Mouse (Mus musculus) hindbrain, embryonic 10.5 days (tissue): ENCODE data around the gene Ccl17. TPM values are rescaled to one million over a fixed set of nuclear protein-coding genes. Genes with fewer than 3 reads are reported as not detected.
A peak's percentile ranks its signal among the peaks of the same experiment; 100 is the strongest.
"Not testable (repeated sequence)": the region's sequence is repeated elsewhere in the genome, so short reads cannot be mapped to it uniquely, and the experiment has no call there.

Experiments used
- DNase-seq: peaks from one replicate; pipeline ENCODE4 v3.0.0-alpha.2; 2017; ENCODE audit warnings: low spot score
- H3K27ac ChIP-seq: fragments of 300-500 bp; sonication (generic); 2 replicates; pipeline ENCODE4 v1.5.1; 2016; ENCODE audit warnings: mild to moderate bottlenecking, moderate library complexity
- H3K27me3 ChIP-seq: fragments of 300-500 bp; sonication (generic); 2 replicates; pipeline ENCODE4 v1.6.1; 2016; ENCODE audit warnings: mild to moderate bottlenecking; ENCODE audit not compliant: poor library complexity, insufficient read depth, severe bottlenecking
- H3K36me3 ChIP-seq: fragments of 300-500 bp; sonication (generic); 2 replicates; pipeline ENCODE4 v1.6.1; 2016; ENCODE audit warnings: mild to moderate bottlenecking, moderate library complexity
- H3K4me1 ChIP-seq: fragments of 300-500 bp; sonication (generic); replicated peaks from 2 replicates; pipeline ENCODE4 v1.6.1; 2016; ENCODE audit warnings: mild to moderate bottlenecking
- H3K4me3 ChIP-seq: fragments of 300-500 bp; sonication (generic); 2 replicates; pipeline ENCODE4 v1.5.1; 2016; ENCODE audit warnings: mild to moderate bottlenecking, moderate library complexity
- H3K9me3 ChIP-seq: fragments of 300-500 bp; sonication (generic); 2 replicates; pipeline ENCODE4 v1.6.1; 2016; ENCODE audit warnings: mild to moderate bottlenecking, moderate library complexity
- WGBS: fragments of 180-500 bp; shearing (Covaris S2); methylation state at CpG from one replicate; pipeline ENCODE4 v1.1.7; 2016; 5-methylcytosine and 5-hydroxymethylcytosine counted together
- polyA plus RNA-seq: library from polyadenylated mRNA; unstranded; fragments of >200 nt; fragmentation: Nextera tagmentation; extraction: Ambion mirVana; gene quantifications from 2 replicates; pipeline ENCODE4 v1.2.1, GENCODE M21; 2016

The Ccl17 gene
- polyA plus RNA-seq, 1 experiment from 2014 or later: not detected

DNA sequence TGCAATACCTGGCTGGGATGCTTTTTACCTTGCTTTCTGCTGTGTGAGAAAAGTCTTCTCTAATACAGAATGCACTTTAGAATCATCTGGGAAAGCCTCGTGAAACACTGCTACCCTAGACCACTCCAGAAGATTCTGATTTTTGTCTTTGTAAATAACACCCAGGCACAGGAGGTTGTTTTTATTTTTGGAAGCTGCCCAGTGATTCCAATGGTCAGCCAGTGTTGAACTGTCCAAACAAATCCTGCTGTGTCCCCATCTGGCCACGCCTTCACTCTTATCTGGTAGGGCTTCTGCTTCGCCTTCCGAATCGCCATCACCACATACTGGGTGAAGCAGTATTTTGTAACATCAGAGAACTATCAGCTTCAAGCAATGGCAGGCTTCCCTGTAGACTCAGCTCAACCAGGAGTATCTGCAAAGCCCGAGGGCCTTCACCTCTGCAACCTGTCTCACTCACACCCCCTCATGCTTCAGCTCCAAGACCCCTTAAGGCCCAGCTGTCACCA is 9.5 kb downstream of the Ccl17 start:
- Histone ChIP-seq H3K36me3 (peaks cover 48% of the 10 kb centered on the region), H3K27me3 (no peaks in the 10 kb centered on the region), H3K4me1 (peaks cover 6% of the 10 kb centered on the region), H3K4me3 (no peak overlapping the region), H3K9me3 (no peaks in the 10 kb centered on the region), H3K27ac (no peak overlapping the region)
- WGBS: 74% methylated on average over 6 of the region's 6 CpGs
- no peak for DNase-seq

DNA sequence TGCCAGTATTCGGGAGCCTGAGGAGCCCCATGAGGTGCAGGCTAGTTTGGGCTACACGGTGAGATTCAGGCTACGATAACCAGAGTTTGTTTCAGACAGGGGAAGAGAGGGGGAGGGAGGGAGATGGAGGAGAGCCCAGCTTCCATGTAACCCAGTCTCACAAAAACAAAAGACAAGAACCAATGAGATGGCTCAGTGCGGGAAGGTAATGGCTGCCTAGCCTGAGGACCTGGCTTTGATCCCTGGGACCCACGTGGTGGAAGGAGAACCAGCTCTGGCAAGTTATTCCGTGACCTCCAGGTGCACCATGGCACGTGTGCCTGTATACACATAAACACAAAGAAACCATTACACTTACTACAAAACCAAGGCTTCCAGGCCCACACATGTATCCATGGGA is 10.3 kb downstream of the Ccl17 start:
- 90% methylated on average over 7 of the region's 7 CpGs for WGBS
- H3K4me1 ChIP-seq: peaks cover 6% of the 10 kb centered on the region
- peaks cover 56% of the 10 kb centered on the region for H3K36me3 ChIP-seq
- H3K27me3 ChIP-seq: no peaks in the 10 kb centered on the region
- no peak for DNase-seq
- no peak overlapping the region for H3K27ac ChIP-seq
- H3K9me3 ChIP-seq: no peaks in the 10 kb centered on the region
- no peak overlapping the region for H3K4me3 ChIP-seq

DNA sequence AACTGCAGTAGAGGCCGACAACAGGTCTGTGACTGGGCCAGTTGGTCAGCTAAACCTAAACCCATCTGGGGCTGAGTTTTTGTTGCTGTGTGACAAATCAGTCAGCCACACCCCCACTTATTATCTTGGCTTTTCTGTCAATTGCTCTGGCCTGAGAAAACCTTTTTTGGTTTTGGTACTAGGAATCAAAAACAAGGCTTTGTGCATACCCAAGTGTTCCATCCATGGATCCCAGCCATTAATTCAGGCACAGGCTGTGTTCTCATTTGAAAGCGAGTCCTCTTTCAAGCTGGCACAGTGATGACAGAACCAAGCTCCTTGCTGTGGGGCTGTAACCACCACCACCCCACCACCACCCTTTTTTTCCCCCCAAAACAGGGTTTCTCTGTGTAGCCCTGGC is 11.1 kb downstream of the Ccl17 start:
- WGBS: 87% methylated on average over 2 of the region's 2 CpGs
- H3K4me3 ChIP-seq: no peak overlapping the region
- H3K36me3 ChIP-seq: peaks cover 65% of the 10 kb centered on the region
- H3K4me1 ChIP-seq: peaks cover 6% of the 10 kb centered on the region
- H3K27ac ChIP-seq: no peak overlapping the region
- H3K9me3 ChIP-seq: no peaks in the 10 kb centered on the region
- no peak for DNase-seq
- H3K27me3 ChIP-seq: no peaks in the 10 kb centered on the region

DNA sequence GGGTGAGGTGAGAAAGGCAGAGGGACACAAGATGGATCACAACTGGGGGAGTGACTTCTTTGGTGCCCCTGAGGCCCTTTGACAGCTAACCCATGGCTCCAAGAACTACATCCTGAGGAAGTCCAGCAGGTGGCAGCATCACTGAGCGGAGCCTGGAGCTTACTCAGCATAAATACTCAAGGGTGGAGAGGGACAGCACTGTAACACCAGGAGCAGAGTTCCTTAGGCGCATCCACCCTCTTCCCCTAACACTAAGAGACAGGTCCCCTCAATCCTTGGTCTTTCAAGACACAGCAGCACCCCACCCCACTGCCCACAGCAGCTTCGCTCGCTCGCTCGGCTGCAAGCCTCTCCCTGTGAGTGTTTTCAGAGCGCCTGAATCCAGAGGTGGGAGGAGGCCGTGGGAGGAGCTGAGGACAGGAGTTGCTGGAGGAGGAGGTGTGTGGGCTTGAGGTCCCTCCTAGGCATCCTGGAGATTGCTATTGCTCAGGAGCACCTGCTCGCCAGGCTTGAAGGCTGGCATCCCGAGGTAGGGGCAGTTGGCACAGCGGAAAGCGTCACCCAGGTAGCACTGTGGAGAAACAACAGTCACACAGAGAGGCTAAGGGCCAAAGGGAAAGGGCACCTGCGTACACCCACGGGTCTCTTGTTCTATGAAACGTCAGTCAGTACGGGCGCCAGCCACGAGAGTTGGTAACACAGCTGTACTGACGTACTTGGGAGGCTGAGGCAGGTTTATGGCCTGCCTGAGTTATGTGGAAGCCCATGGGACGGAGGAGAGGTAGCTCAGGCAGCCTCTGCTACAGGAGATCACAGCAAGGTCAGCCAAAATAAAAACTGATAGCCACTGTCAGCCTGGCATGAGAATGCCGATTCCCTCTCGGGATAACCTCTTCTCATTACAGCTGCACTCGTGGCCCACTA is 12.6 kb downstream of the Ccl17 start:
- 83% methylated on average over 23 of the region's 23 CpGs for WGBS

DNA sequence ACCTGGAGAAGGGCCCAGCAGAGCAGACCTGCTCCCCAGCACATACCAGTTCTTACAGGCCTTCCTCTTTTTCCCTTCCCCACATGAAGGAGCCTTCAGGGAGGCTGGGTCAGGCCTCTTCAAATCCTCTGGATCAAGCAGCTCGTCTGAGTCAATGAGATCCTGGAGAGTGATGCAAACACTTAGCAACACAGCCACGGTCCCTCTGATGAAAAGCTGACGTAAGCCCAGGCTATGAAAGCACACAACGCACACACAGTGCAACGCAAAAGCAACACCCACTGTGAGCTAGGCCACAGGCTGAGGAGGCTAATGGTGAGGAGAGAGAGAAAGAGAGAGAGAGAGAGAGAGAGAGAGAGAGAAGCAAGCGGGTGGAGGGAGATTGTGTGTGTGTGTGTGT is 14.9 kb downstream of the Ccl17 start:
- 87% methylated on average over 6 of the region's 6 CpGs for WGBS
- H3K36me3 ChIP-seq: peaks cover 97% of the 10 kb centered on the region

More for the DNA sequence above, 12.6 kb downstream of the Ccl17 start:
- peak; percentile 52 for DNase-seq
- Histone ChIP-seq H3K9me3 (no peaks in the 10 kb centered on the region), H3K4me3 (no peak overlapping the region), H3K27me3 (no peaks in the 10 kb centered on the region), H3K36me3 (peaks cover 77% of the 10 kb centered on the region), H3K4me1 (peaks cover 6% of the 10 kb centered on the region), H3K27ac (no peak overlapping the region; the same call in 1 of the 2 replicates)

DNA sequence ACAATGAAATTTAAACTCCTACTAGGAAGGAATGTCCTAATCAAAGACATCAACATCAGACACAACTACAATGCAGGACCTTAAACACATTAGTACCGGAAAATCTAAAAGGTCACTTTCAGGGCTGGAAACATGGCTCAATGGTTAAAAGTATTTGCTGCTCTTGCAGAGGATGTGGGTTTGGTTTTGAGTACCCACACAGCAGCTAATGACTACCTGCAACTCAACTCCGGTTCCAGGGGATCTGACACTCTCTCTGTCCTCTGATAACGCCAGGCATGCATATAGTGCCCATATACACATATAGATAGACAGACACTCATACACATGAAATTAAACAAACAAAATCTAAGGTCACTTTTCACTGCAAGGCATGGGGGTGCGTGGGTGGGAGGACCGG is 16.0 kb downstream of the Ccl17 start:
- no peak for DNase-seq
- WGBS: 95% methylated on average over 5 of the region's 5 CpGs
- H3K9me3 ChIP-seq: peaks cover 6% of the 10 kb centered on the region; the same call in 1 of the 2 replicates
- H3K27me3 ChIP-seq: no peaks in the 10 kb centered on the region
- H3K27ac ChIP-seq: no peak overlapping the region
- no peak overlapping the region for H3K4me3 ChIP-seq
- H3K36me3 ChIP-seq: peaks cover 97% of the 10 kb centered on the region
- H3K4me1 ChIP-seq: peaks cover 6% of the 10 kb centered on the region

More for the DNA sequence above, 14.9 kb downstream of the Ccl17 start:
- Histone ChIP-seq H3K4me3 (no peak overlapping the region), H3K27ac (no peak overlapping the region), H3K27me3 (no peaks in the 10 kb centered on the region), H3K4me1 (peaks cover 6% of the 10 kb centered on the region), H3K9me3 (peaks cover 1% of the 10 kb centered on the region; the same call in 1 of the 2 replicates)
- DNase-seq: no peak

DNA sequence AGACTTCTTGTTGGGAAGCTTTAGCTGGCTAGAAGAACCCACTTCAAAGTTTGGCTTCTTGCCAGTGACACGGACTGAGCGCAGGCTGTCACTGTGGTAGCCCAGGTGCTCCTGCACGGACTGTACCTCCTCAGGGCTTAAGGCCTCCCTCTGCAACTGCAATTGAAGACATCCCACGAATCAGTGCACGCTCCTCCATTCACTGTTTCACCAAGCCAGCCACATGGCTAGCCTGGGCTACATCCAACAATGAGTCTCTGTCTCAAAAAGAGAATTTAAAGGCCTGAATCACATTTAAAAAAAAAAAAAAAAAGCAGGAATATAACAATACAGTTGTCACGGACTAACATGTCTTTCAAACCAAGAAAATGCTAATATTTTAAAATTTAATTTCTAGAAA is 18.0 kb downstream of the Ccl17 start:
- H3K27me3 ChIP-seq: no peaks in the 10 kb centered on the region
- H3K36me3 ChIP-seq: peaks cover 92% of the 10 kb centered on the region
- no peaks in the 10 kb centered on the region for H3K4me1 ChIP-seq
- peaks cover 6% of the 10 kb centered on the region; the same call in 1 of the 2 replicates for H3K9me3 ChIP-seq
- DNase-seq: no peak
- H3K27ac ChIP-seq: no peak overlapping the region
- WGBS: 91% methylated on average over 6 of the region's 6 CpGs
- H3K4me3 ChIP-seq: no peak overlapping the region

DNA sequence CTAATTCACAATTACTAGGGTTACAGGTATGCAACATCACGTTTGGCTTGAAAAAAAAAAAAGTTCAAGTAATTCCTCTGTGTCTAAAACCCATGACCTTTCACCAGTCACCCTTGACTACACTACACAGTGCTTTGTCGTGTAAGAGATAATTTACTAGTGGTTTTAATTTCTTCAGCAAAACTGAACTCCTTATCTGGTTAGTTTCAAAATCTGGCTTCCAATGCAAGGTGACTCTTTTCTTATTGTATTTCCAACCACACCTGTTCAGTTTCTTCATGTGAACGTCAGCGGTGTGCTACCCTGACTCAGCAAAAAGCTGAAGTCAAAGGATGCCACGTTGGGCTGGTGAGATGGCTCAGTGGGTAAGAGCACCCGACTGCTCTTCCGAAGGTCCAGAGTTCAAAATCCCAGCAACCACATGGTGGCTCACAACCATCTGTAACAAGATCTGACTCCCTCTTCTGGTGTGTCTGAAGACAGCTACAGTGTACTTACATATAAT is 23.7 kb downstream of the Ccl17 start:
- not testable (repeated sequence) for H3K9me3 ChIP-seq, DNase-seq
- 85% methylated on average over 7 of the region's 7 CpGs for WGBS

DNA sequence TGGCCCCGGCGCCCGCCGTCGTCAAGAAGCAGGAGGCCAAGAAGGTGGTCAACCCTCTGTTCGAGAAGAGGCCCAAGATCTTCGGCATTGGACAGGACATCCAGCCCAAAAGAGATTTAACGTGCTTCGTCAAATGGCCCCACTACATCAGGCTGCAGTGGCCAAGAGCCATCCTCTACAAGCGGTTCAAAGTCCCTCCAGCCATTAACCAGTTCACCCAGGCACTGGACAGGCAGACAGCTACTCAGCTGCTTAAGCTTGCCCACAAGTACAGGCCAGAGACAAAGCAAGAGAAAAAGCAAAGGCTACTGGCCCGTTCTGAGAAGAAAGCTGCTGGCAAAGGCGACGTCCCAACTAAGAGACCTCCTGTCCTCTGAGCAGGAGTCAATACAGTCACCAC is 25.5 kb downstream of the Ccl17 start:
- H3K4me3 ChIP-seq, H3K9me3 ChIP-seq, H3K27me3 ChIP-seq, H3K27ac ChIP-seq, DNase-seq: not testable (repeated sequence)
- 96% methylated on average over 13 of the region's 13 CpGs for WGBS
- Histone ChIP-seq H3K36me3 (peaks cover 20% of the 10 kb centered on the region), H3K4me1 (peaks cover 25% of the 10 kb centered on the region)

More for the DNA sequence above, 23.7 kb downstream of the Ccl17 start:
- H3K4me3 ChIP-seq, H3K27ac ChIP-seq, H3K27me3 ChIP-seq: not testable (repeated sequence)
- Histone ChIP-seq H3K4me1 (peaks cover 21% of the 10 kb centered on the region), H3K36me3 (peaks cover 38% of the 10 kb centered on the region)

DNA sequence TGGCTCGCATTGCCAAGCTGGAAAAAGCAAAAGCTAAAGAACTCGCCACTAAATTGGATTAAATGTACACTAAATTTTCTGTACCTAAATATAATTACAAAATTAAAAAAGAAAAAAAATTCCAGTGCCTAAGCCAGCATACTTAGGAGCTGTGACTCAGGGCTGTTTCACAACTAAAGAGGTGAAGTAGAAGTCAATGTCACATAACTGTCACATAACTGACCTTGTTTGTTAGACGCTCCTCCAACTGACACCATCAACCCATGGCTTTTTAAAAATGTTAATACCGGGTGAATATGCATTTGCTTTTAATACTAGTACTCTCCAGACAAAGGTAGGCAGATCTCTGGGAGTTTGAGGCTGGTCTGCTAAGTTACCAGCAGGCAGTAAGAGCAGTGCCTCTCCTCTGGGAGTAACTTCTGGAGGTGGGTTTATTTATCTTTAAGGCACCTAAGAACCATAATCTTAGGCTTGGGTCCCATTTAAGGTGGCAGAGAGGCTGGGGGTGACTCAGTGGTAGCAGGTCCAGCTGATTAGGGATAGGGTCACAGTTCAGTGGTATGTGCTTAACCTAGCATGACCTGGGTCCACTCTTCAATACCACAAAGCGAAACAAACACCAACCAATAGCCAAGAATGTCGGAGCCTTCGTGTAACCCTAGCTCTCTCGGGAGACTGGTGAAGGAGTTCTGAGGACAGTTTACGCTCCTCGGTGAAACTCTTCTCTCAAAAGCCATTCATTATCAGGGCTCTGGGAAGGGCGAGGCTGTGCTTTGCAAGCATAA is 26.4 kb downstream of the Ccl17 start:
- H3K4me3 ChIP-seq: peak overlapping the region; percentile 93
- H3K4me1 ChIP-seq: peaks cover 25% of the 10 kb centered on the region
- no peaks in the 10 kb centered on the region for H3K27me3 ChIP-seq
- no peaks in the 10 kb centered on the region for H3K9me3 ChIP-seq
- no peak overlapping the region for H3K27ac ChIP-seq
- WGBS: 72% methylated on average over 11 of the region's 11 CpGs
- no peak for DNase-seq
- H3K36me3 ChIP-seq: peaks cover 11% of the 10 kb centered on the region

DNA sequence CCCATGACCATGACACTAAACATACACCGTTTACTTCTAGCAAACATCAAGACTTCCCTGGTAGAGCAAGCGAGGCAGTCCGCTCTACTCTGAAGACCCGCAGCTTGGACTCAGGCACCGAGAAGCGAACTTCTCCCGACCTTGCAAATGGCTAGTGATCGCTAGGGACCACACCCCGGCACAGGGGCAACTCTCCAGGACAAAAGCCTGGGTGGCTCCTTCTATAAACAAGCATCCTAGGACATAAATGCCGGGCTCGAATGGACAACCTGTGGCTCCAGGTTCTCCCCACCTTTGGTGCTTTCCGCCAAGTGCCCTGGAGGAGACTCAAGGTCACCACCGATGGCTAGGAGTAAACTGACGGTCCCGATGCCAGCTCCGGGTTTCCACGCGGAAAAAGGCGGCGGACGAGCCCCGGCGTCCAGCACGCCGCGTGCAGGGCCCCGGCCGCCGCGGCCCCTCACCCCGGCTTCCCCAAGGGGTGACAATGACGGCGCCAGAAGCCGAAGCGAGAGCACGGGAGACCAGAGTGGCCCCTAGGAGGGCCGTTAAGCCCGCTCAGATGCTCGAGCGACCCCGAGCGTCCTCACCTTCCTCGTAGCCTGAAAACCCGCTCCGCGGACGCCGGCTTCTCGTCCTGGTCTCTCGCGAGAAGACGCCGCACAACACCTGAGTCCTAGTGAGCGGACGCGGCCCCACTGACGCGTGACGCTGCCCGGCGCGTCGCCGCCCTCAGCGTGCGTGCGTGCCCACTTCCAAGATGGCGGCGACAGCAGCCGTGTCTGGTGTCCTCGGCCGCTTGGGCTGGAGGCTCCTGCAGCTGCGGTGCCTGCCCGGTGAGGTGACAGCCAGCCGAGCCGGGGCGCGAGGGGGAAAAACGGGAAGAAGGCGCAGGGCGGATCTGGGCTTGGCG is 27.7 kb downstream of the Ccl17 start, which contains the start of the genes Coq9 and Ciapin1:
TSS of gene Coq9 (plus strand) at position 660 of the 913 bp plus-strand sequence.
TSS of gene Ciapin1 (minus strand) at position 697 of the 913 bp plus-strand sequence.
- no peaks in the 10 kb centered on the region for H3K27me3 ChIP-seq
- peak; percentile 96 for DNase-seq
- H3K4me1 ChIP-seq: peaks cover 25% of the 10 kb centered on the region
- no peaks in the 10 kb centered on the region for H3K36me3 ChIP-seq
- H3K4me3 ChIP-seq: peak within 1 kb of the TSS; percentile 93
- peak within 1 kb of the TSS; percentile 92 for H3K27ac ChIP-seq
- no peaks in the 10 kb centered on the region for H3K9me3 ChIP-seq
- under 1% methylated on average over 82 of the region's 82 CpGs for WGBS

DNA sequence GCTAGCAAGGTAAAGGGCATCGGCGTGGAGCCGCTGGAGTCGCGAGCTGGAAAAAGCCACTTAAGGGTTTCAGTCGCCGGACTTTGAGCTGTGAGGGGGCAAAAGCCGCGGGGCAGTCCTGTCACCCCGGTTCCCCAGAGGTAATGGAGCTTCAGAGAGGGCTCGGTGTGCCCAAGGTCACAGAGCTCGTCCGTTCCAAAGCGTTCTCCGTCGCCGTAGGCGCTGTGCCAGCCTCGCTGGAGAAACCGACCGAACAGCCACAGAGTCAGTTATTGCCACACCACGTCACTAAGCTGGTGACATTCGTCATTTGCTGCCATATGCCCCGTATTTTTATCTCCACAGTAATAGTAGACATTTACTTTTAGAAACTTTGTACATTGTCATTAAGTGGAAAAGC is 28.3 kb downstream of the Ccl17 start:
- Histone ChIP-seq H3K27me3 (no peaks in the 10 kb centered on the region), H3K9me3 (no peaks in the 10 kb centered on the region), H3K4me3 (peak overlapping the region; percentile 93), H3K36me3 (no peaks in the 10 kb centered on the region), H3K4me1 (peaks cover 25% of the 10 kb centered on the region), H3K27ac (peak overlapping the region; percentile 92)
- under 1% methylated on average over 24 of the region's 24 CpGs for WGBS
- no peak for DNase-seq
